Mouse (Mus musculus) frontal cortex, adult 2 months (tissue): ENCODE measurements at regions not wholly inside any gene's neighbourhood (a gene's known extent, or its start where the extent isn't known, plus 50 kb on each side); places are given as distances from the start of the nearest gene placed in this dataset.

Experiments used
- DNase-seq, 2 experiments: peaks; one replicate each; pipeline ENCODE4 v3.0.0; 2022; ENCODE audit warnings: low spot score in 1 of 2; ENCODE audit errors: extremely low spot score in 1 of 2

DNA sequence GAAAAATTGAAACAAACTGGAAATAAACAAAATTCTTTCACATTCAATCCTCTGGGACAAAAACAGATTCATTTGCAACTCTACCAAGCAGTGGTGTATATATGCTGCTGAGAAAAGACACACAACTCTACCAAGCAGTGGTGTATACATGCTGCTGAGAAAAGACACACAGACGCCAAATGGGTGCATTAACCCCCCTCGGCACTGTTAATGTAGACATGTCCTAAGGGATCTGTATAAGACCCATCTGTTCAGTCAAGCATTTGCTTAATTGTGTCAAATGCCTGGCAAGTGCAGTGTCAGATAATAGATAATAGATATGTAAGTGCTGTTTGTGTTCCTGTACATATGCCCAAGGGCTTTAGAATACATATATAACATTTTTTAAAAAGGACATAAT lies 1035.2 kb upstream of the B3galt2 start:
- no peak for DNase-seq

- no peak for DNase-seq
Observed at GRCm38 (mm10) chr1:142606082-142606481, 1034.4 kb upstream of the B3galt2 start.

DNA sequence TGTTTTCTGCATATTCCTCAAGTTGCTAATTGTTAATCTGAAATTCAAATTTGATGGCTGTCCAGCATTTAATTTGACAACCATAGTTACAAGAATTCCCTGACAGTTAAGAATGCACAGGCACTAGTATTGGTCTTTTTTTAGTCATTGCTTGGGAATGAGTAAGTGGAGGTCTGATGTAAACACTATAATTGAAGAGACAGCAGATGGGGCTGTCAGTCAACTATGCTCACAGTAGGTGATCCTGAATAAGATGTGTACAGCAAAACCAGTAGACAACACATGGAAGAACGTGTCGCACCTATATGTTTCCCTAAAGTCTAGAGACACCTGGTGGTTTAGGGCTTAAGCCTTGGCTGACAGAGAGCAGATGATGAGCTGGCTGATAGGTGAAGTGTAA lies 1019.0 kb upstream of the B3galt2 start:
- DNase-seq = no peak

DNA sequence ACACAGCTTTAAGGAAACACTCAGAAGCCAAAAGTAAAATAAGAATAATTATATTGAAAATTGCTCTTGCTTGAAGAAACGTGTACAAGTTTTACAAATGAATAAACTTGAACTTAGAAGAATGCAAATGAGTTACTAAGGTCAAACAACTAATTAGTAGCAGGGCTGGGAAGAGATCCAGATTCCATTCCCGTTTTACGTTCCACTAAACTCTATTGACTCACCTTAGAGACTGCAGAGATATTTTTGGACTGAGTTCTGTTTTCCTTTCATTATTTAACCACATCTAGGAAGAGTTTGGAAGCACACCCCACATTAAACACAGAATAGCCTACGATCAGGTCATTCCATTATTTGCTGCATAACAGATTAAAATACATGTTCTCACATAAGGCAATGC lies 1016.2 kb upstream of the B3galt2 start:
- DNase-seq = peak in 1 of 2 experiments; percentile 14

DNA sequence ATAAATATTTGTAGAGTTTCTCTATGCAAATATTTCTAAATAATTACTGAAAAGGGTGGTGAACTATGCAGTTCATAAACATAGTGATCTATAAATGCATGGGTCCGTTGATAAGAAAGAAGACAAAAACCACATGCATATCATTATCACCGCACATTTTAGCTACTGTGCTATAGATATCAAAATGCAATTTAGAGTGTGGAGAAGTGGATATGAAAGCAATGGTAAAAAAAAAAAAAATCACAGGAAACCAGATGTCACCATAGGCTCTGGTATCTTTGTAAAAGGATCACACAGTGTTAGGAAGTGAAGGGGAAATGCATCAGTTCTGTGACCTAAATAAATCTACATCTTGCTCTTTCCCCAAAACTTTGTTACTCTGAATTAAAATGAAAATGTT lies 985.2 kb upstream of the B3galt2 start:
- peak in 1 of 2 experiments; percentile 11 for DNase-seq

GRCm38 (mm10) chr1:142665262-142665661 lies 975.2 kb upstream of the B3galt2 start:
- DNase-seq = no peak

GRCm38 (mm10) chr1:142679917-142680316 lies 960.5 kb upstream of the B3galt2 start:
- peak; percentile 7 to 42 for DNase-seq

DNA sequence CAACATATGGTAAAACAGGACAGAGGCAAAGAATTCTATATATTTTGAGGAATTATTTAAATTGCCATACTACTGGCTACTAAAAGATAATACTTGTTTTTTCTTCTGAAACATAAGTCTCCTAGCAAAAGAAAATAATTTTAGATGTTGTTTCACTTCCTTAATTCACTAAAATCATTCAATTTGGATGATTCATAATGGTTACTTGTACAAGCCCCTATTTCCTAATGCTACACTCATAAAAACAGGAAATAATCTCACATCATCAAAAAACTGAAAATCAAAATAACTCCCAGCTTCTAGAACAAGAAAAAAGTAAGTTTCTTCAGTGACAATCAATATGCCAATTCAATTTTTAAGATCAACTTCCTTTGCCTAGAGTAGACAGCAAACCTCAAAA lies 951.6 kb upstream of the B3galt2 start:
- no peak for DNase-seq

- DNase-seq = no peak
Observed at GRCm38 (mm10) chr1:142695179-142695578, 945.3 kb upstream of the B3galt2 start.

- DNase-seq = peak in 1 of 2 experiments; percentile 25
Observed at GRCm38 (mm10) chr1:142708263-142708662, 932.2 kb upstream of the B3galt2 start.

GRCm38 (mm10) chr1:142730259-142730658 lies 910.2 kb upstream of the B3galt2 start:
- no peak for DNase-seq

DNA sequence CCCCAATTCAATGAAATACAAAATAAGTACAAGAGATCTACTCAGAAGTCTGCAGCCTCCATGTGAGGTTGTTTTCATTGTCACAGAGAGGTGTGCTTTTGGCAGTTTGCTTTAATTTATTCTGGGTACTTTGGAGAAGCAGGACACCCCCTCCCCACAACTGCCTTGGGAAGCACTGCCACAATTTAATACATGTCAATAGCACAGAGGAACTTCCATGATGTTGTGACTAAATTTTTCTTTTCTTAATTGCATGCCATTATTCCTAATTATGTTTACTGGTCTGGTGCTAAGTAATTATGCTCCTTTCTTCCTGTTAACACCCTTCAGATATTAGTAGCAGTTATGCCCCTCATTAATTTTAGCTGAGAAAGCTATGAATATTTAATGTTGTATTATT lies 906.4 kb upstream of the B3galt2 start:
- no peak for DNase-seq

GRCm38 (mm10) chr1:142738376-142738775 lies 902.1 kb upstream of the B3galt2 start:
- no peak for DNase-seq

DNA sequence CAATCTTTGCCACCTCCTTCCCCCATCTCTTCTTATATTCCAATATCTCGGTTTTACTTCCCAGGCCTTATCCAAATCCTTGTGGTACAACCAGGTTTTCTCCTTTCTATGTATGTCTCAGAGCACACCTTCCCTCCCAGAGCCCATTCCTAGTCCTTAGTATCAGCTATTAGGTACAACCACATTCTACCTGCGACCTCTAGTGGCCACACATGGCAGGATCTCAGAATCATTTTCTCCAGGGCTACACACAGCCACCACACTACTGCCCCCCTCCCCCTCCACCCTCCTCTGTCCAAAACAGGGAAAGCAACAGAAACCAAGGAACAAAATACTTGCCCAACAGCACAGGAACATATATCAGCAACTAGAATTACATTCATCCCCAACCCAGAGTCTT lies 898.2 kb upstream of the B3galt2 start:
- DNase-seq = peak in 1 of 2 experiments; percentile 39

- no peak for DNase-seq
Observed at GRCm38 (mm10) chr1:142771010-142771409, 869.5 kb upstream of the B3galt2 start.
